Mouse (Mus musculus): ENCODE data around the gene Sp8. TPM values are rescaled to one million over a fixed set of nuclear protein-coding genes. Genes with fewer than 3 reads are reported as not detected.

The Sp8 gene
- polyA plus RNA-seq, 1 experiment from 2014 or later, result not detected

GRCm38 (mm10) chr12:118841971-118842550 is 4.1 kb upstream of the Sp8 start:
- H3K27ac ChIP-seq, result no peak overlapping the region
- no peaks in the 10 kb centered on the region for H3K36me3 ChIP-seq
- no peak overlapping the region for H3K4me2 ChIP-seq (replicated peaks)
- peaks cover 14% of the 10 kb centered on the region for H3K4me1 ChIP-seq (replicated peaks)
- no peak overlapping the region for H3K4me3 ChIP-seq (replicated peaks)
- no peaks in the 10 kb centered on the region for H3K9me3 ChIP-seq
- peaks cover 79% of the 10 kb centered on the region for H3K27me3 ChIP-seq (replicated peaks)
- WGBS, result 9% methylated on average over 6 of the region's 6 CpGs
- ATAC-seq, result no peak
- no peak overlapping the region for H3K9ac ChIP-seq

- H3K4me3 ChIP-seq (replicated peaks), result no peak overlapping the region
- ATAC-seq, result no peak; the same call in 1 of the 2 replicates
- H3K27ac ChIP-seq, result no peak overlapping the region
- H3K9me3 ChIP-seq, result no peaks in the 10 kb centered on the region
- H3K27me3 ChIP-seq (replicated peaks), result peaks cover 80% of the 10 kb centered on the region
- no peak overlapping the region for H3K9ac ChIP-seq
- no peak overlapping the region; the same call in 1 of the 2 replicates for H3K4me2 ChIP-seq (replicated peaks)
- no peaks in the 10 kb centered on the region for H3K36me3 ChIP-seq
- 1% methylated on average over 33 of the region's 33 CpGs for WGBS
- peaks cover 12% of the 10 kb centered on the region for H3K4me1 ChIP-seq (replicated peaks)
These were observed 3.3 kb upstream of the Sp8 start for GRCm38 (mm10) chr12:118842671-118843411.

- Histone ChIP-seq H3K9me3 (no peaks in the 10 kb centered on the region), H3K27me3 (replicated peaks) (peaks cover 81% of the 10 kb centered on the region), H3K27ac (no peak overlapping the region), H3K4me2 (replicated peaks) (no peak overlapping the region), H3K9ac (no peak overlapping the region), H3K4me1 (replicated peaks) (peaks cover 24% of the 10 kb centered on the region), H3K4me3 (replicated peaks) (no peak overlapping the region), H3K36me3 (no peaks in the 10 kb centered on the region)
- no peak for ATAC-seq
These were observed 2.0 kb upstream of the Sp8 start for GRCm38 (mm10) chr12:118844111-118844510.

GRCm38 (mm10) chr12:118844841-118845240 is 1.3 kb upstream of the Sp8 start:
- Histone ChIP-seq H3K4me2 (replicated peaks) (no peak overlapping the region), H3K9ac (no peak overlapping the region), H3K27me3 (replicated peaks) (peaks cover 84% of the 10 kb centered on the region), H3K4me3 (replicated peaks) (no peak overlapping the region), H3K27ac (no peak overlapping the region), H3K4me1 (replicated peaks) (peaks cover 29% of the 10 kb centered on the region), H3K36me3 (no peaks in the 10 kb centered on the region), H3K9me3 (no peaks in the 10 kb centered on the region)
- 11% methylated on average over 3 of the region's 3 CpGs for WGBS
- ATAC-seq, result no peak

- peaks cover 84% of the 10 kb centered on the region for H3K27me3 ChIP-seq (replicated peaks)
- no peaks in the 10 kb centered on the region for H3K36me3 ChIP-seq
- ATAC-seq, result no peak
- 5% methylated on average over 3 of the region's 3 CpGs for WGBS
- H3K9me3 ChIP-seq, result no peaks in the 10 kb centered on the region
- H3K4me1 ChIP-seq (replicated peaks), result peaks cover 29% of the 10 kb centered on the region
- no peak overlapping the region for H3K4me3 ChIP-seq (replicated peaks)
- H3K9ac ChIP-seq, result no peak overlapping the region
- H3K4me2 ChIP-seq (replicated peaks), result no peak overlapping the region
- H3K27ac ChIP-seq, result no peak overlapping the region
These were observed 778 bp upstream of the Sp8 start for GRCm38 (mm10) chr12:118845351-118845750.

GRCm38 (mm10) chr12:118846649-118847321 is 656 bp downstream of the Sp8 start:
- peak overlapping the region; percentile 87 for H3K4me2 ChIP-seq (replicated peaks)
- no peak overlapping the region for H3K27ac ChIP-seq
- no peaks in the 10 kb centered on the region for H3K9me3 ChIP-seq
- H3K9ac ChIP-seq, result no peak overlapping the region
- H3K27me3 ChIP-seq (replicated peaks), result peaks cover 74% of the 10 kb centered on the region
- peak overlapping the region; percentile 43 for H3K4me3 ChIP-seq (replicated peaks)
- H3K4me1 ChIP-seq (replicated peaks), result peaks cover 29% of the 10 kb centered on the region
- WGBS, result under 1% methylated on average over 59 of the region's 59 CpGs
- no peaks in the 10 kb centered on the region for H3K36me3 ChIP-seq
- ATAC-seq, result peak; percentile 75

GRCm38 (mm10) chr12:118847381-118847780 is 1.3 kb downstream of the Sp8 start:
- Histone ChIP-seq H3K27ac (no peak overlapping the region), H3K4me2 (replicated peaks) (peak overlapping the region; percentile 87), H3K9me3 (no peaks in the 10 kb centered on the region), H3K4me1 (replicated peaks) (peaks cover 29% of the 10 kb centered on the region), H3K9ac (no peak overlapping the region), H3K4me3 (replicated peaks) (peak overlapping the region; percentile 43), H3K27me3 (replicated peaks) (peaks cover 75% of the 10 kb centered on the region), H3K36me3 (no peaks in the 10 kb centered on the region)
- under 1% methylated on average over 17 of the region's 17 CpGs for WGBS
- ATAC-seq, result 0 out of 2 replicates have a peak, but pooled peaks have one; percentile 5

GRCm38 (mm10) chr12:118847861-118848495 is 1.8 kb downstream of the Sp8 start:
- Histone ChIP-seq H3K27me3 (replicated peaks) (peaks cover 74% of the 10 kb centered on the region), H3K36me3 (no peaks in the 10 kb centered on the region), H3K9ac (no peak overlapping the region), H3K4me2 (replicated peaks) (peak overlapping the region; percentile 51), H3K9me3 (no peaks in the 10 kb centered on the region), H3K4me1 (replicated peaks) (peaks cover 27% of the 10 kb centered on the region), H3K27ac (no peak overlapping the region), H3K4me3 (replicated peaks) (peak overlapping the region; percentile 30; the same call in 1 of the 2 replicates)
- no peak for ATAC-seq
- 3% methylated on average over 23 of the region's 23 CpGs for WGBS

- Histone ChIP-seq H3K4me1 (replicated peaks) (peaks cover 25% of the 10 kb centered on the region), H3K27ac (no peak overlapping the region), H3K4me3 (replicated peaks) (peak overlapping the region; percentile 30), H3K36me3 (no peaks in the 10 kb centered on the region), H3K4me2 (replicated peaks) (peak overlapping the region; percentile 51), H3K9me3 (no peaks in the 10 kb centered on the region), H3K27me3 (replicated peaks) (peaks cover 74% of the 10 kb centered on the region), H3K9ac (no peak overlapping the region)
- peak; percentile 18; the same call in 1 of the 2 replicates for ATAC-seq
- WGBS, result under 1% methylated on average over 79 of the region's 80 CpGs
These were observed 2.5 kb downstream of the Sp8 start for GRCm38 (mm10) chr12:118848496-118849202.

GRCm38 (mm10) chr12:118849203-118849861 is 3.2 kb downstream of the Sp8 start:
- peak; percentile 19; the same call in 1 of the 2 replicates for ATAC-seq
- no peaks in the 10 kb centered on the region for H3K9me3 ChIP-seq
- peaks cover 26% of the 10 kb centered on the region for H3K4me1 ChIP-seq (replicated peaks)
- H3K4me3 ChIP-seq (replicated peaks), result peak overlapping the region; percentile 30; the same call in 1 of the 2 replicates
- under 1% methylated on average over 78 of the region's 78 CpGs for WGBS
- peaks cover 74% of the 10 kb centered on the region for H3K27me3 ChIP-seq (replicated peaks)
- peak overlapping the region; percentile 51 for H3K4me2 ChIP-seq (replicated peaks)
- no peaks in the 10 kb centered on the region for H3K36me3 ChIP-seq
- no peak overlapping the region for H3K9ac ChIP-seq
- no peak overlapping the region for H3K27ac ChIP-seq

GRCm38 (mm10) chr12:118849996-118850395 is 3.9 kb downstream of the Sp8 start:
- Histone ChIP-seq H3K4me1 (replicated peaks) (peaks cover 31% of the 10 kb centered on the region), H3K4me3 (replicated peaks) (no peak overlapping the region), H3K27me3 (replicated peaks) (peaks cover 75% of the 10 kb centered on the region), H3K9me3 (no peaks in the 10 kb centered on the region), H3K27ac (no peak overlapping the region), H3K9ac (no peak overlapping the region), H3K4me2 (replicated peaks) (no peak overlapping the region), H3K36me3 (no peaks in the 10 kb centered on the region)
- under 1% methylated on average over 11 of the region's 11 CpGs for whole genome bisulfite sequencing
- no peak for ATAC-seq

Data from intestine, embryonic 15.5 days (tissue).